Mouse (Mus musculus): ENCODE measurements at regions not wholly inside any gene's neighbourhood (a gene's known extent, or its start where the extent isn't known, plus 50 kb on each side); places are given as distances from the start of the nearest gene placed in this dataset.

DNA sequence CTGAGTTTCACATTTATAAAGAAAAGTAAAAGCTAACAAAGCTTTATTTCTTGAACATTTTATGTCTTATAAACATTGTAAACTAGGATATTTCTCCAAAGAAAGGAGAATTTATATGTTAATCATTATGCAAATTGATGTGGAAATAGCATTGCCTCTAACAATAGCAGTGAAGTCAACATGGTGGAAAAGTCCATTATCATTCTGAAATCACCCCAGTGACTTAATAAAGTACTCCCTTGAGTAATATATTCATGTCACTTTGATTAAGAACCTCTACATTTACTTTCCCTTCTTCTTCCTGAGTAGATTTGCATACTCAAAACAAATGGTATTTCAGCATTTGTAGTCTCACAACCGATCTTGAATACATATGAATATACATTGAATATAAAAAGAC lies 676.7 kb upstream of the Edil3 start:
- no peak for DNase-seq (ENCODE audit: low read depth, low spot score)

DNA sequence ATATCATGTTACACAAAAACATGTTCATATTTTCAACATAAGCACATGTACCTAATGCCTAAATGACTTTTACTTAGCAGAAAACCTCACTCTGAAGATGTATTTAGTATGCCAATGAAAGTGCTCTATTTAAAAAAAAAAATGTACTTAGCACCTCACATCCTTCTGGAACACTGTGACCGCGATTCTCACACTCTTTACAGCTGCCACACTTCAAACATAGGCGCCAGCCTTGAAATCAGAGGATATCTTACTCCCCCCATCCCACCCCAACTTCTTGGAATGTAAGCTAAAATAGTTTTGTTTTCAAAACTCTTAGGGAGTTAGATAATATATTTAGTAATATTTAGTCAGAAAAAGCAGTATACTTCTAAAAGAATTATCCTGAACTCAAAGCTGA lies 634.7 kb upstream of the Edil3 start:
- DNase-seq (ENCODE audit: low read depth, low spot score) = no peak

DNA sequence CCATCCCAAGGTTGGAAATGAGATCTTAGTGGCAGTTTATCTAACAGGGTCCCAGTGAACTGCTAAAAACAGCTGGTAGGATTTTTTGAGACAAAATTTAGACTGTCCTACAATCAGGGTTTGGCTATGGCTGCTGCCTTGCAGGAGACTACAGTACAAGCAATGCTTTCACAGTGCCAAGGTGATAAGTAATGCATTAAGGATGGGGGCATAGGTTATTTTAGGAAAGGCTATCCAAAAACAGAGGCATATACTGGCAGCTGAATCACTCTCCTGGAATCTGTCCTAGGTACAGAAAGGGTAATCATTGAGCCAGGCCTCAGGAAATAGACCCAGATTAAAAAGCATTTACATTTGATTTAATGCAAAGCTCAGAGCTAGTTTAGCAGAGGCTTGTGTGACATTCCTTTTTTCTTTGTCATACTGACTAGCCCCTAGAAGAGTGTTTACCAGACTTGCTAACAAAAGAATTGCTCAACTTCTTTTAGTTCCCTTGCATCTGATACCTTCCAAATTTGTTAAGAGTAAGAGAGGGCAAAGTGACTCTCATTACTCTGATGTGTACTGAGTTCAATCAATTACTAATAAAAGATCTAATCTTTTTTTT lies 619.5 kb upstream of the Edil3 start:
- DNase-seq (ENCODE audit: low read depth, low spot score) = peak; percentile 12

DNA sequence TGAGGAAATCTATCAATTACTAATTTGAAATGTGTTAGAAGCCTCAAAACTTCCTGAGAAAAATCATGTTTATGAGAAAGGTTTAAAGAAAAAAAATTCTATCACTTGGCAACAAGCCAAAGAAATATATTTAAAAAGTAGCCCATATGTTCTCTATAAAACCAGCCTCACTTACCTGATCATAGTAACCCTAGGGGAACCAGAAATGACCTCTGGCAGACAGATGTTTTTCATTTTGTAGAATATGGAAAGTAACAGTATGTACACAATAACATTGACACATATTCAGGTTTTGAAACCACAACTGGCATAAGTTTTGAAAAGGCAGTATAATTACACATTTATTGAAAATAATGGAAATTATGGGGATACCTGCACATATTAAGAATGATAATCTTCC lies 580.8 kb upstream of the Edil3 start:
- no peak for DNase-seq (ENCODE audit: low read depth, low spot score)
